Mouse (Mus musculus) hindbrain, embryonic 14.5 days (tissue): ENCODE measurements at regions not wholly inside any gene's neighbourhood (a gene's known extent, or its start where the extent isn't known, plus 50 kb on each side); places are given as distances from the start of the nearest gene placed in this dataset.
"Not testable (repeated sequence)": the region's sequence is repeated elsewhere in the genome, so short reads cannot be mapped to it uniquely, and the experiment has no call there.

Experiments
- ATAC-seq: fragments of 200-750 bp; cut with Nextera tagmentation; 2 replicates; pipeline ENCODE4 v1.8.0; 2017; ENCODE audit warnings: moderate number of reproducible peaks, mild to moderate bottlenecking, moderate TSS enrichment, moderate library complexity; ENCODE audit not compliant: low FRiP score
- DNase-seq: peaks from one replicate; pipeline ENCODE4 v3.0.0-alpha.2; 2015; ENCODE audit warnings: low spot score
- H3K27ac ChIP-seq: fragments of 300-500 bp; sonication (generic); 2 replicates; pipeline ENCODE4 v1.5.1; 2014; ENCODE audit warnings: mild to moderate bottlenecking, moderate library complexity
- H3K27me3 ChIP-seq: fragments of 300-500 bp; sonication (generic); 2 replicates; pipeline ENCODE4 v1.6.1; 2014; ENCODE audit warnings: mild to moderate bottlenecking, low read length, mixed read lengths; ENCODE audit not compliant: control insufficient read depth, insufficient read depth
- H3K36me3 ChIP-seq: fragments of 300-500 bp; sonication (generic); replicated peaks from 2 replicates; pipeline ENCODE4 v1.6.1; 2014; ENCODE audit not compliant: control insufficient read depth, insufficient read depth
- H3K4me1 ChIP-seq: fragments of 300-500 bp; sonication (generic); replicated peaks from 2 replicates; pipeline ENCODE4 v1.6.1; 2014; ENCODE audit warnings: antibody characterized with exemption, low read length, mixed read lengths; ENCODE audit not compliant: control insufficient read depth, insufficient read depth
- H3K4me2 ChIP-seq: fragments of 300-500 bp; sonication (generic); replicated peaks from 2 replicates; pipeline ENCODE4 v1.6.1; 2014; ENCODE audit warnings: mild to moderate bottlenecking, moderate library complexity
- H3K4me3 ChIP-seq: fragments of 300-500 bp; sonication (generic); replicated peaks from 2 replicates; pipeline ENCODE4 v1.5.1; 2014; ENCODE audit warnings: mild to moderate bottlenecking, low read length
- H3K9ac ChIP-seq: fragments of 300-500 bp; sonication (generic); 2 replicates; pipeline ENCODE4 v1.6.1; 2014
- H3K9me3 ChIP-seq: fragments of 300-500 bp; sonication (generic); 2 replicates; pipeline ENCODE4 v1.6.1; 2016; ENCODE audit warnings: low read length; ENCODE audit not compliant: control insufficient read depth
- WGBS: fragments of 180-500 bp; shearing (Covaris S2); extraction: QIAGEN DNeasy Blood & Tissue Kit; methylation state at CpG from one replicate; pipeline ENCODE4 v1.1.7; 2014; 5-methylcytosine and 5-hydroxymethylcytosine counted together

- H3K9me3 ChIP-seq = no peaks in the 10 kb centered on the region
- ATAC-seq (no peak), DNase-seq (no peak)
- no peak overlapping the region for H3K27ac ChIP-seq
- 55% methylated on average over 2 of the region's 2 CpGs for WGBS
- H3K4me1 ChIP-seq = no peaks in the 10 kb centered on the region
- H3K27me3 ChIP-seq = no peaks in the 10 kb centered on the region
- H3K4me2 ChIP-seq = no peak overlapping the region
- H3K9ac ChIP-seq = no peak overlapping the region
- no peaks in the 10 kb centered on the region for H3K36me3 ChIP-seq
- H3K4me3 ChIP-seq = no peak overlapping the region
These were observed 167.0 kb upstream of the Hsf2 start for GRCm38 (mm10) chr10:57319171-57319570.

DNA sequence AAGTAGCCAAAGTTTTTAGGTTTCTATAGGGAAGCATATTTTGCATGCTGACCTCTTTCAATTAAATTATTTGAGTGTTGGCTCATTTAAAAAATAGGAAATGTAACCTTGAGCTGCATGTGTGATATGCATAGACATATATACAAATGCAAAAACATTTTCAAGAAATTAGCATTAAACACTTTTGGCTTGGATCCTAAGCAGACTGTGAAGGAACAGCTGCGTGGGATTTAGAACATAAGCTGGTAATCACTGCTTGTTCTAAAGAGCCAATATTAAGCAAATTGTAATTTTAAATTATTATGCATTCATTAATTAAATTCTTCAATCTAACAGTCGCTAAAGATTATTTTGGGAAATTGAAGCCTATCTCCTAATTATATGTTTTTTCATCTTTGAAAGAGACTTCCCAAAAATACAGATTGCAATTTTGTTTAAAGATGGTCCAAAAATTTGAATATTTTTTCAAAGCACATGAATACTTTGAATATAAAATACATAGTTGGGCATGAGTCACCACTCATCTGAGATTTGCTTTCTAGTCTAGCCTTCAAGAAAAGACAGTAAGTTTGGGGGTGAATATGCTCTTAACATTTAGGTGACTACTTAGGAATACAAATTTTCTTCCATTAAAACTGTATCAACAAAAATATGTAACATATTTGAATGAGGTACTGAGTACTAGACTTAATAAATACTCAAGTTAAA, 163.3 kb upstream of the Hsf2 start:
- Histone ChIP-seq H3K4me1 (no peaks in the 10 kb centered on the region), H3K4me2 (no peak overlapping the region), H3K27ac (no peak overlapping the region), H3K27me3 (no peaks in the 10 kb centered on the region), H3K9ac (no peak overlapping the region), H3K9me3 (no peaks in the 10 kb centered on the region), H3K36me3 (no peaks in the 10 kb centered on the region), H3K4me3 (no peak overlapping the region)
- WGBS = 67% methylated on average over 2 of the region's 2 CpGs
- ATAC-seq (no peak), DNase-seq (no peak)

- WGBS = 56% methylated on average over 1 of the region's 1 CpGs
- no peaks in the 10 kb centered on the region for H3K27me3 ChIP-seq
- no peak for DNase-seq
These were observed 162.0 kb upstream of the Hsf2 start for GRCm38 (mm10) chr10:57324226-57324625.

GRCm38 (mm10) chr10:57362781-57363180, 123.4 kb upstream of the Hsf2 start:
- not testable (repeated sequence) for H3K27me3 ChIP-seq, ATAC-seq, H3K36me3 ChIP-seq, H3K9me3 ChIP-seq, H3K27ac ChIP-seq, H3K4me3 ChIP-seq, H3K9ac ChIP-seq, H3K4me1 ChIP-seq, H3K4me2 ChIP-seq, DNase-seq
- WGBS = 94% methylated on average over 1 of the region's 1 CpGs

More at GRCm38 (mm10) chr10:57324226-57324625, 162.0 kb upstream of the Hsf2 start:
- Histone ChIP-seq H3K4me2 (no peak overlapping the region), H3K9ac (no peak overlapping the region), H3K36me3 (no peaks in the 10 kb centered on the region), H3K9me3 (no peaks in the 10 kb centered on the region), H3K4me1 (no peaks in the 10 kb centered on the region), H3K27ac (no peak overlapping the region), H3K4me3 (no peak overlapping the region)
- ATAC-seq = no peak
